Comparison of ENCODE assay signal across 18 mouse cellular contexts in genomic region chr16:38674891-38675290, GRCm38 (mm10). TPM values are rescaled to one million over a fixed set of nuclear protein-coding genes. Genes with fewer than 3 reads are reported as not detected.
DNase-seq lines count a peak whose midpoint lies in the region; ATAC-seq and TF ChIP-seq lines count a peak whose summit lies in the region.
"Had no signal": no experiment of that assay in that cellular context is flagged by ENCODE, and none has a peak within 500 bp of the region (broad histone marks: within the 10 kb centered on the region; RNA-seq: fewer than 3 reads in every experiment).

No protein-coding gene starts in this region.

- no peaks in the 10 kb centered on the region for H3K27me3 ChIP-seq in embryonic facial prominence, embryonic 14.5 days (replicated peaks; ENCODE audit: control insufficient read depth, insufficient read depth, low read length)
- no peaks in the 10 kb centered on the region for H3K27me3 ChIP-seq in embryonic facial prominence, embryonic 10.5 days (replicated peaks; ENCODE audit: low read depth, poor library complexity, severe bottlenecking)
- no peaks in the 10 kb centered on the region for H3K27me3 ChIP-seq in heart, embryonic 15.5 days
- H3K27me3 ChIP-seq in hindbrain, postnatal 0 days (ENCODE audit: insufficient read depth, low read length): no peaks in the 10 kb centered on the region
- H3K27me3 ChIP-seq in hindbrain, embryonic 14.5 days (ENCODE audit: control insufficient read depth, insufficient read depth, low read length): no peaks in the 10 kb centered on the region
- H3K27me3 ChIP-seq: forebrain, embryonic 15.5 days; hindbrain, embryonic 12.5 days had no signal

- WGBS in embryonic facial prominence, embryonic 14.5 days: 88% methylated on average over 11 of the region's 11 CpGs
- 90% methylated on average over 11 of the region's 11 CpGs for WGBS in embryonic facial prominence, embryonic 10.5 days
- 79% methylated on average over 11 of the region's 11 CpGs for WGBS in heart, embryonic 15.5 days
- WGBS in hindbrain, postnatal 0 days: 86% methylated on average over 11 of the region's 11 CpGs
- 91% methylated on average over 11 of the region's 11 CpGs for WGBS in hindbrain, embryonic 14.5 days

- peaks cover 14% of the 10 kb centered on the region for H3K4me1 ChIP-seq in embryonic facial prominence, embryonic 14.5 days (ENCODE audit: control insufficient read depth, insufficient read depth, low read length)
- H3K4me1 ChIP-seq in embryonic facial prominence, embryonic 10.5 days: peaks cover 24% of the 10 kb centered on the region
- H3K4me1 ChIP-seq in heart, embryonic 15.5 days (replicated peaks): peaks cover 74% of the 10 kb centered on the region
- peaks cover 10% of the 10 kb centered on the region for H3K4me1 ChIP-seq in hindbrain, postnatal 0 days (ENCODE audit: insufficient read depth, low read length)
- peaks cover 11% of the 10 kb centered on the region; the same call in 1 of the 2 replicates for H3K4me1 ChIP-seq in hindbrain, embryonic 14.5 days (replicated peaks; ENCODE audit: control insufficient read depth, insufficient read depth, low read length)
- H3K4me1 ChIP-seq in bone marrow macrophage, adult 2 months (ENCODE audit: control insufficient read depth, insufficient read depth, low read length): peaks cover 30% of the 10 kb centered on the region

- no peak for TF ChIP-seq CTCF in hindbrain, postnatal 0 days (IDR thresholded peaks at IDR 0.05; ENCODE audit: low read depth)
- no peak for TF ChIP-seq CTCF in bone marrow macrophage, adult 2 months (IDR thresholded peaks at IDR 0.05; ENCODE audit: low read depth, low read length)

- H3K27ac ChIP-seq in embryonic facial prominence, embryonic 14.5 days (replicated peaks; ENCODE audit: low read depth, low read length): no peak overlapping the region
- no peak overlapping the region for H3K27ac ChIP-seq in embryonic facial prominence, embryonic 10.5 days (replicated peaks)
- H3K27ac ChIP-seq in heart, embryonic 15.5 days: peak overlapping the region; percentile 85; the same call in 1 of the 2 replicates
- peak overlapping the region; percentile 38; the same call in 1 of the 2 replicates for H3K27ac ChIP-seq in hindbrain, postnatal 0 days
- H3K27ac ChIP-seq in hindbrain, embryonic 14.5 days: no peak overlapping the region
- peak overlapping the region; percentile 66 for H3K27ac ChIP-seq in bone marrow macrophage, adult 2 months (ENCODE audit: insufficient read depth, low read depth, low read length)
- H3K27ac ChIP-seq: forebrain, embryonic 15.5 days; hindbrain, embryonic 12.5 days had no signal

- H3K36me3 ChIP-seq in embryonic facial prominence, embryonic 14.5 days (ENCODE audit: control insufficient read depth, insufficient read depth, low read length): 0 out of 2 replicates have a peak, but pooled peaks cover 5% of the 10 kb centered on the region
- H3K36me3 ChIP-seq in embryonic facial prominence, embryonic 10.5 days (replicated peaks): peaks cover 6% of the 10 kb centered on the region; the same call in 1 of the 2 replicates
- peaks cover 10% of the 10 kb centered on the region; the same call in 1 of the 2 replicates for H3K36me3 ChIP-seq in heart, embryonic 15.5 days
- H3K36me3 ChIP-seq in hindbrain, postnatal 0 days (ENCODE audit: insufficient read depth, low read length): no peaks in the 10 kb centered on the region
- no peaks in the 10 kb centered on the region for H3K36me3 ChIP-seq in hindbrain, embryonic 14.5 days (replicated peaks; ENCODE audit: control insufficient read depth, insufficient read depth)
- H3K36me3 ChIP-seq: forebrain, embryonic 15.5 days; hindbrain, embryonic 12.5 days had no signal

- DNase-seq in embryonic facial prominence, embryonic 14.5 days (ENCODE audit: low spot score): no peak
- DNase-seq in embryonic facial prominence, embryonic 10.5 days (ENCODE audit: low spot score): no peak
- DNase-seq in heart, postnatal 4 days: no peak
- DNase-seq in hindbrain, postnatal 0 days (ENCODE audit: low spot score): no peak
- DNase-seq in hindbrain, embryonic 14.5 days (ENCODE audit: low spot score): no peak
- DNase-seq in cerebellum, adult 18-20 months: no peak
- DNase-seq: adrenal gland, postnatal 10 days; cerebellum, adult 2 months; cerebellum, postnatal 10 days; gastrocnemius, postnatal 14 days; heart, postnatal 14 days; kidney, adult 9 months had no signal

- no peaks in the 10 kb centered on the region for H3K9me3 ChIP-seq in embryonic facial prominence, embryonic 14.5 days (ENCODE audit: control insufficient read depth, low read length)
- no peaks in the 10 kb centered on the region for H3K9me3 ChIP-seq in embryonic facial prominence, embryonic 10.5 days
- no peaks in the 10 kb centered on the region for H3K9me3 ChIP-seq in heart, embryonic 15.5 days (replicated peaks)
- no peaks in the 10 kb centered on the region for H3K9me3 ChIP-seq in hindbrain, postnatal 0 days (ENCODE audit: low read length)
- no peaks in the 10 kb centered on the region for H3K9me3 ChIP-seq in hindbrain, embryonic 14.5 days (ENCODE audit: control insufficient read depth, low read length)
- H3K9me3 ChIP-seq: forebrain, embryonic 15.5 days; hindbrain, embryonic 12.5 days had no signal

- no peak overlapping the region for H3K4me3 ChIP-seq in embryonic facial prominence, embryonic 14.5 days (ENCODE audit: low read depth, low read length)
- H3K4me3 ChIP-seq in embryonic facial prominence, embryonic 10.5 days: no peak overlapping the region
- no peak overlapping the region for H3K4me3 ChIP-seq in heart, embryonic 15.5 days
- no peak overlapping the region for H3K4me3 ChIP-seq in hindbrain, postnatal 0 days (ENCODE audit: low read length)
- H3K4me3 ChIP-seq in hindbrain, embryonic 14.5 days (replicated peaks; ENCODE audit: low read length): no peak overlapping the region
- no peak overlapping the region for H3K4me3 ChIP-seq in bone marrow macrophage, adult 2 months (ENCODE audit: insufficient read depth, low read length)
- H3K4me3 ChIP-seq: forebrain, embryonic 15.5 days; hindbrain, embryonic 12.5 days had no signal

- TF ChIP-seq POLR2A in bone marrow macrophage, adult 2 months (IDR thresholded peaks at IDR 0.05; ENCODE audit: borderline replicate concordance, low read depth, low read length): no peak

- H3K9ac ChIP-seq in embryonic facial prominence, embryonic 14.5 days (ENCODE audit: low read depth, low read length): no peak overlapping the region
- no peak overlapping the region for H3K9ac ChIP-seq in heart, embryonic 15.5 days
- no peak overlapping the region for H3K9ac ChIP-seq in hindbrain, postnatal 0 days (replicated peaks; ENCODE audit: low read length)
- H3K9ac ChIP-seq in hindbrain, embryonic 14.5 days: no peak overlapping the region
- H3K9ac ChIP-seq: forebrain, embryonic 15.5 days; hindbrain, embryonic 12.5 days had no signal

- H3K4me2 ChIP-seq in embryonic facial prominence, embryonic 14.5 days (ENCODE audit: low read depth, low read length): no peak overlapping the region
- H3K4me2 ChIP-seq in heart, embryonic 15.5 days: no peak overlapping the region
- no peak overlapping the region for H3K4me2 ChIP-seq in hindbrain, postnatal 0 days (ENCODE audit: low read depth, low read length)
- H3K4me2 ChIP-seq in hindbrain, embryonic 14.5 days (replicated peaks): no peak overlapping the region
- H3K4me2 ChIP-seq: forebrain, embryonic 15.5 days; heart, embryonic 11.5 days; hindbrain, embryonic 12.5 days had no signal

- ATAC-seq in embryonic facial prominence, embryonic 14.5 days (ENCODE audit: low read depth): peak; percentile 10; the same call in 1 of the 2 replicates
- ATAC-seq in heart, embryonic 15.5 days (replicated peaks; ENCODE audit: insufficient number of reproducible peaks, insufficient read depth, low FRiP score, low read depth): no peak
- no peak for ATAC-seq in hindbrain, postnatal 0 days
- no peak for ATAC-seq in hindbrain, embryonic 14.5 days (ENCODE audit: low FRiP score)
- ATAC-seq: forebrain, embryonic 15.5 days; intestine, embryonic 16.5 days had no signal

RNA-seq across cellular contexts. Expression of gene Arhgap31, which starts 38.2 kb away (rescaled TPM):
- 17.3 and 17.6 TPM in 2 replicates for polyA plus RNA-seq in embryonic facial prominence, embryonic 14.5 days (2014; fragmentation: Nextera tagmentation; extraction: Ambion mirVana)
- polyA plus RNA-seq in embryonic facial prominence, embryonic 10.5 days (2016; fragmentation: Nextera tagmentation; extraction: Ambion mirVana): 9.6 and 12.0 TPM in 2 replicates
- 36.1 and 36.5 TPM in 2 replicates for polyA plus RNA-seq in heart, embryonic 15.5 days (2015; fragmentation: Nextera tagmentation; extraction: Ambion mirVana)
- total RNA-seq in heart, postnatal 4 days (2021): 10 to 100 TPM; 68.2 to 73.4 TPM
- 12.7 and 14.9 TPM in 2 replicates for total RNA-seq in hindbrain, postnatal 0 days (2014; rRNA removed)
- polyA plus RNA-seq in hindbrain, postnatal 0 days (2015; fragmentation: Nextera tagmentation; extraction: Ambion mirVana): 4.6 and 4.8 TPM in 2 replicates
- polyA plus RNA-seq in hindbrain, embryonic 14.5 days (2014; fragmentation: Nextera tagmentation; extraction: Ambion mirVana): 5.6 and 7.8 TPM in 2 replicates
- polyA plus RNA-seq in bone marrow macrophage, adult 2 months (2012; ENCODE audit: insufficient read depth, insufficient read length, missing spikeins): 29.1 and 36.1 TPM in 2 replicates

Comparison
In these comparisons a context has a peak if more than half of its experiments do, and no peak if none do; other contexts are left out.
1. H3K27ac ChIP-seq: peak in heart, embryonic 15.5 days (single experiment), hindbrain, postnatal 0 days (single experiment) and bone marrow macrophage, adult 2 months (single experiment); none in embryonic facial prominence, embryonic 14.5 days (single experiment), embryonic facial prominence, embryonic 10.5 days (single experiment) and hindbrain, embryonic 14.5 days (single experiment).